Mouse (Mus musculus) 3134 (cell line): ENCODE results near the gene Tnni3k.

Source experiments
- DNase-seq: peaks from one replicate; pipeline ENCODE4 v3.0.0-alpha.2; 2011; ENCODE audit warnings: low spot score; ENCODE audit not compliant: insufficient read length; ENCODE audit errors: extremely low read depth

The Tnni3k gene

DNA sequence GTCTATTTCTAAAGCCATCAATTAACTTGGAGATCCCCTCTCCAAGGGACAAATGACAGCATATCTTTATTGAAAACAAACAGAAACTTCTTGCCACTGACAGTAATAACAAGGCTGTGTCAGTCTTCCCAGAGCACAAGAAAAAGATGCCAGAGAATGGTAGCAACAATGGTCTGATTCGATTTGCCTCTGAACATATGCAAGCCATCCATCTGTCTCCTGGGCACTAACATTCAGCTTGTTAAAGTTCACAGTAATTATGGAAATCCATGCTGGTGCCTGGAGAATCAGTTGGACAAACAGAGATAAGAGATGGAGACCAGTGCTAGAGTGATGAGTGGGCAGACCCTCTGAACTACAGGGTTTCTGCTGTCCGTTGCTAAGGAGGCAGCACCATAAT, 102.1 kb downstream of the Tnni3k start:
- DNase-seq: no peak

DNA sequence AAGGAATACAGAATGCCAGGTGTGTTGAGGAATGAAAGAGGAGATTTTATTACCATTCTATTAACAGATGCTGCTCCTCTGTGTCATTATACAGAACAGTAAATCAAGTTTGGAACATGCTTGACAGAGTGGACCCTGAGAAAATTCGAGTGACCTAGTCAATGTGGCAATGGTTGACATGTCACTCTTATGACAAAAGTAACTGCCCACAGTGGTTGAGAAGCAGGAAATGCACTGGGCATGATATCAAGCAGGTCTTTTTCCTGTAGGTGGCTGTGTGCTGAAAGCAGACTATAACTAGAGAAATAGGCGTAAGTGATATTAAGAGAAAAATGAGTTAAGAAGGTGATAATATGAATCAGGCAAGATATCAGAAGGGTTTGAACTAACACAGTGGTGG, 105.7 kb downstream of the Tnni3k start:
- DNase-seq: no peak

DNA sequence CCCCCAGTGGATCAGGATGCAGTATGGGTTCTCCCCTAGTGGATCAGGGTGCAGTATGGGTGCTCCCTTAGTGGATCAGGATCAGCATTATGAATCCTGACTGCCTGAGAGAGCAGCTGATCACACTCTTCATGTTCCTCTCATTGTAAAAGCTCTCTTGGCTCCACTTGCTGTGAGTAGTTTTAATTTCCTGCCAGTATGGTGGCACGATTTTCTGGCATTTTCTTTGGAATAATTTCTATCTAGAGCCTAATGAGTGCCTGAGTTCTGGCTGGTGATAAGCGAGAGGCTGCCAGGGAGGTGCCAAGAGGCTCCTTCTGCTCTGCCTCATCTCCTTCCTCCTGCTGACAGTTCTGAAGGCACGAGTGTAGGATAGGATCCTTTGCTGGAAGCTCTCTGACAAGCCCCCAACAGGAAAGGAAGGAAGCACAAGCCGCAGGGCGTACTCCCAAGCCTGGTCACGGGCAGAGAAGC, 109.5 kb downstream of the Tnni3k start:
- DNase-seq: no peak

- no peak for DNase-seq
Observed at GRCm38 (mm10) chr3:154927757-154928156, 127.5 kb downstream of the Tnni3k start.

- DNase-seq: no peak
Observed at GRCm38 (mm10) chr3:154924936-154925335, 130.3 kb downstream of the Tnni3k start.

DNA sequence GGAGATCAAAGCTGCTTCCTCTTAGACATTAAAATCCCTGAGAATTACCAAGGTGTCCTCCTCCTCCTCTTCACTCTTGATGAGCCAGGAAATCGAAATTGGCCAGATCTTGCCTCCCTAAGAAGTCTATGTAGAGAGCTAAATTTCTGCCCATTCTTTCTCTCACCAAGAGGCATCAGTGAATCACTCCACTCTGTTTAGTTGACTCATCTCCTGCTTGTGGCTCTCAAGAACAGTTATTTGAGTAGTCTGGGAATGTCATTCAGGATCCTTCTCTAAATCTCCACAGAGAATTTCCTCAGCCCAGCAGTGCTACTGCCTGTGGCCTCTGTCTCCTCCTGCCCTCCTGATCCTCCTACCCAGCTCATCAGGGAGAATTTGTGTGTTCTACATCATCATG, 139.6 kb downstream of the Tnni3k start:
- no peak for DNase-seq

GRCm38 (mm10) chr3:154913641-154914040, 141.6 kb downstream of the Tnni3k start:
- no peak for DNase-seq

GRCm38 (mm10) chr3:154896737-154897136, 158.5 kb downstream of the Tnni3k start:
- DNase-seq: no peak

DNA sequence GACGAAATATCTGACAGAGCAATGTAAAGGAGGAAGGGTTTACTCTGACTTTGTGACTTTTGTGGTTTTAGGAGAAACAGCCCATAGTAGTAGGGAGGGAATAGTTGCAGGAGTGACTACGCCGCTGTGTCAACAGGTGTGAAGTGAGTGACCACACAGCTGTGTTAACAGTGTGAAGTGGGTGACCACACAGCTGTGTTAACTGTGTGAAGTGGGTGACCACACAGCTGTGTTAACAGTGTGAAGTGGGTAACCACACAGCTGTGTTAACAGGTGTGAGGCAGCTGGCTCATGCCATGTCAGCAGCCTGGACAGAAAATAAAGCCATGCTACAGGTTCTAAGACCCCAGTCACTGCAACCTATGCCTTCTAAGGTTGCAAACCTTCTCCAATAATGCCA, 162.0 kb downstream of the Tnni3k start:
- DNase-seq: no peak

DNA sequence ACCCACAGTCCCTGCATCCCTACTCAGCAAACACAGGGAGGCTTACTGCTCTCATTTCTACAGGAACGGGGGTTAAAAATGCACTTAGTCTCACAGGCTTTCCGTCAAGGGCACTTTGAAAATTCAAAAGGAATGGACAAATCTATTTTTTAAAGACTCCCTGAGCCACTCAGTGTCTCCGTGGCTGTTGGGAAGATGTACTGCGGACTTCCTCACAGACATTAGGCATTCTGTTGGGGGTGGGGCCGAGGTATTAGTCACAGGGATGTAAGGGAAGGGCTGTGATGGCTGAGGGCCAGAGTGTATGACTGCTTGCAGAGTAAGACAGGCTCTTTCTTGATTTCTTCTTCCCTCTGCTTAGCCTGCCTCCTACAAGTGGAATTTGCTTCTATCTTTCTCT, 169.8 kb downstream of the Tnni3k start:
- DNase-seq: peak; percentile 46

GRCm38 (mm10) chr3:154885048-154885447, 170.2 kb downstream of the Tnni3k start:
- no peak for DNase-seq

DNA sequence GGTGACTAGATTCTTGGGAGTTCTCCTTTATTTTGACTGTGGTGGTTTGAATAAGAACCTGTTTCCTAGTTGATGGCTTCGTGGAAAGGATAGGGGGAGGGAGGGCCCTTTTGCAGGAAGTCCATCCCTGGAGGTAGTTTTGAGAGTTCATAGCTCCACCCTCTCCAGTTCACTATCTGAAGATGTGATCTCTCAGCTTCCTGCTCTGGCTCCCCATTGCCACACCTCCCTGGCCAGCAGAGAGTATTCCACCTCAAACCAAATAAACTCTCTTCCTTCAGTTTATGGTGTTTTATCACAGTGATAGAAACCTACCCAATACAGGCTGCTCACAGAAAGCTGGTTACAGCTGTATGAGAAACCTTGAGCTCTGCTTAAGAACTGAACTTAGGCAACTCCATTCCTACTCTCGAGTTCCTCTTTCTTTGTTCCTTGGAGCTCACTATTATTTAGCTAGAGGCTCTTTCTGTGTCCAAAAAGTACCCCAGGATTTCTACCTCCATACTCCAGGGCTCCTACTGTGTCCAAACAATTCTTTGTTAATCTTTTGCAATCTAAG, 173.7 kb downstream of the Tnni3k start:
- no peak for DNase-seq

DNA sequence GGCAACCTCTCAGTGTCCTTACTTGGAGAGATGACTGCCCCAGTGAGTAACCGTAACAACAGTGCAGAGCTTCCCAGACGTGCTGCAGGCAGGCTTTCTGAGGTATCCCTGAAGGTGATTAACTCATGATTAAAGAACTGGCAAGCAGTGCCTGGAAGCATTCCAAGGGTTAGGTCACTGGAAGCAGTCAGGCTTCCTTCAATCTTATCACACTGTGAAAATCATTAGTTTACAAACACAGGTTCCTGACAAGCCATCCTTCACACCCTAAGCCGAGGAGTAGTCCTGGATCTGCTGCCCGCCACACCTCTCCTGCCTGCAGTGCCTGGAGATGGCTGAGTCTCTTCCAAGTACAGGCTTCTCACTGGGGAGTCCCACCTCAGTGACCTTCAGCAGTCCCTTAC, 174.7 kb downstream of the Tnni3k start:
- DNase-seq: peak; percentile 8

- DNase-seq: no peak
Observed at GRCm38 (mm10) chr3:154880108-154880507, 175.1 kb downstream of the Tnni3k start.

DNA sequence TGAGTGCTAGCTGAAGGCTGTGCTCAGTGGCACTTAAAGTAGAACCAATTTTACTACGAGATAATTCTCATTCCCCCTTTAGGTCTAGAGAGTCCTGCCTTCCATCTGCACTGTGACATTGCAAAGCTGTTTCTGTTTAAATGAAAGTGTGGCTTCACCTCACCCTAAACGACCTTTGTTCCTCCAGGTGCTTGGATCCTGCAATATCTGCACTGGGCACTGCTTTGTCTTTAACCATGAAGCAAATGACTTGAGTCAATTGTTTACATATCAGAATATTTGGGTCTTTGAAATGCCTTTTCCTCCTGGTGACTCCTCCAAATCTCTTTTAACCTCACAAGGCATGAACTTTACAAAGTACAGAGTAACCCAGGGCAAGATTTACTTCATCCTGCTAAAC, 175.7 kb downstream of the Tnni3k start:
- DNase-seq: no peak

DNA sequence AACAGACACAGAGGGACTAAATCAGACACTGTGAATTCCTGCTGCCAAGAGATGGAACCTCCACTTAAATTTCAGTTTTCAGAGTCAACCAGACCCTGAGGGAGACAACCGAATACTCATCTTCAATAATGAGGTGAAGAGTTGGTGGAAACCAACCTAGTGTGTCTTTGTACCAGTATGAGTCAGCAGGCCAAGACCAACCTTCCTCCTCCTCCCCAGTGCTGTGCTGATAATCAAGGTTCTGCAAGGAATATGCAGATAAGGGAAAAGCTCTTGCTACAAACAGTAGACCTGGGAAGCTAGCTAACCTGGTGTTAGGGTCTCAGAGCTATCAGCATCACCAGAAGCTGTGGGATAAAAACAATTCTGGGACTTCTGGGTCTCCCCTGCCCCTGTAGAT, 176.1 kb downstream of the Tnni3k start:
- no peak for DNase-seq

- no peak for DNase-seq
Observed at GRCm38 (mm10) chr3:154868807-154869206, 186.4 kb downstream of the Tnni3k start.

DNA sequence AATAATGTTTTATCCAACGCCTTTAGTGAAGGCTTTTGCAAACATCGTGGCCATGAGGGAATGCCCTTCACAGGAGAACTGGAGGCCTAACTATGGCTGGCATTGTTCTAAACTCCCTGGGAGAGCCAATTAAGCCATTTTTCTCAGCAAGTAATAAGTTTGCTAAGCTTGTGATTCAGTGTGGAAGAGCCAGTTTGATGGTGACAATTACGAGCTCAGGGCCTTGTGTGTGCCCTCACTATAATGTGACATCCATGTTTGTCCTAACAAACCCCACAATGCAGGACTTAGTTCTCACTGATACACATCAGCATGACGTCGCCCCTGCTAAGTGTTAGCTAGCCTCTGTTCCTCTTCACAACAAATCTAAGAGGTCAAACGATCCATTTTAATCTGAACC, 193.3 kb downstream of the Tnni3k start:
- no peak for DNase-seq

DNA sequence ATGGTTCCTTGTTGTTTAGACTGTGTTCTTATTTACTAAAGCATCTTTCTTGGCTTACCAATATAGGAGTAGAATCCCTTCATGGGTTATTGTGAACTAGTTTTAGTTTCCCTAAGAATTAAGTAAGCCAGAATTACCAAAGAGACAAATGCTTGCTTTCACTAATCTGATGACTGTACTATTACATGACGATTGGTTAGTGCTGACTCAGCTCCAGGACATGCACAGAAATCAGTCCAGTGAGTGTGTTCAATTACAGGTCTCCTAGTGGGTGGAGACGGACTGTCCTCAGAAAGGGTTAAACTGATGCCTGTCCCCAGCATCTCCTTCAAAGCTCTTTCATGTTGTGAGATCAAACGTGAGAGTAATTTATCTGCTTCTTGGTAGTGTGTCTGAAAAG, 195.5 kb downstream of the Tnni3k start:
- DNase-seq: no peak

DNA sequence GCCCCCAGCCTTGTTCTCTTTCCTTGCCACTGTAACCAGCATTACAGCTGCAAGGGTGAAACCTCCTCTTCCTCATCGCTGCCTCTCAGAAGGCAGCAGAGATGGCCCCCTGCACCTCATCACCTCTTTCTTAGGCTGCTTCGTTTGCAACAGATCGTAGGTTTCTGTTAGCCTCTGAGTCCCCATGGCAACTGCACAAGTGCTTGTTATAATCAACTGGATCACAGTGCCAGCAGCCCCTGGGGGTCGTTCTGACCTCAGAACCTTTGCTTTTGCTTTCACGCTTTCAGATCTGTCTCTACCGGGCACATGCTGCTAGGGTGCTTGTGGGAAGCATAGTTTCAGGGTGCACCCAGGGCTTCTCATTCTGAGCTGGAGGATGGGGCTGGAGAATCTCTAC, 201.9 kb downstream of the Tnni3k start:
- no peak for DNase-seq

- DNase-seq: no peak
Observed at GRCm38 (mm10) chr3:154852281-154852680, 202.9 kb downstream of the Tnni3k start.

- DNase-seq: no peak
Observed at GRCm38 (mm10) chr3:154842247-154842646, 213.0 kb downstream of the Tnni3k start.

- DNase-seq: no peak
Observed at GRCm38 (mm10) chr3:154841076-154841475, 214.1 kb downstream of the Tnni3k start.
